Mouse (Mus musculus) thymus, postnatal 4 days (tissue): ENCODE measurements at regions not wholly inside any gene's neighbourhood (a gene's known extent, or its start where the extent isn't known, plus 50 kb on each side); places are given as distances from the start of the nearest gene placed in this dataset.

Source experiments
- DNase-seq: peaks from one replicate; pipeline ENCODE4 v3.0.0; 2021

GRCm38 (mm10) chr3:131801551-131801950, 237.0 kb downstream of the Papss1 start:
- no peak for DNase-seq

- no peak for DNase-seq
These were observed 238.3 kb downstream of the Papss1 start for GRCm38 (mm10) chr3:131802841-131803240.

DNA sequence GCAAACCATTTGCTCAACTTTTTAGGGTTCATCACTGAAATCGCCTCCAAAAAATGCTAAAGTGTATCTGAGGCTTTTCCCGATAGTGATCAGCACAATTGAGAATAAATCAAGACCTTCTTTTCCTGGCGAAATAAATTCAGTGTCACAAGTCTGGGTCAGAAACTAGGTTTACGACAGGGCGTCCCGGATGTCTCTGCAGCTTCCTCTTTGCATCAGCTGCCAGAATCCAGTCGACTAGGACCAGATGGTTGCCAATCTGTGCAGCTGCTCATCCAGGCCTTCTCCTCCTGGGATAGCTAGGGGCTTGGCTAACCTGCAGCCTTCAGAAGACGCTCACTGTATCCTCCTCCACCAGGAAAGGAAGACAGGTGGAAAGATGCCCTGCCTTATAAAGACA, 243.6 kb downstream of the Papss1 start:
- DNase-seq = no peak

DNA sequence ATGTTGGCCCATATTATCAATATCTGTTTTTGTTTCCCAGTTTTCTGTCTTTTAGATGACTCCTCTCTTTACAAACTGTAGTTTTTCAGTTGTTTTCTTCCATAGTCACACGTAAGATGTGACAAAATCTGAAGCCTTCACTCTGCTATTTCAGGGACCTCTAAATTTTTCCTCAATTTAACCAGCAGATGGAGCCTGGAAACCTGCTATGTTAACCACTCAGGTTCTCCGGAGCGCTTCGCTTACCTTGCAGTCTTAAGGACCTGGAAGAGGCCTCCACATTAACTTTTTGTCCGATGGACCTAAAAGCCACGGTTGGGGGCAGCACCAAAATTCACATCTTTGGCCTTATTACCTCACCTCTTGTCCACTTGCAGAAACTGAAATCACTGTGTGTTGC, 248.4 kb downstream of the Papss1 start:
- no peak for DNase-seq

GRCm38 (mm10) chr3:131818806-131819205, 254.2 kb downstream of the Papss1 start:
- DNase-seq = no peak

DNA sequence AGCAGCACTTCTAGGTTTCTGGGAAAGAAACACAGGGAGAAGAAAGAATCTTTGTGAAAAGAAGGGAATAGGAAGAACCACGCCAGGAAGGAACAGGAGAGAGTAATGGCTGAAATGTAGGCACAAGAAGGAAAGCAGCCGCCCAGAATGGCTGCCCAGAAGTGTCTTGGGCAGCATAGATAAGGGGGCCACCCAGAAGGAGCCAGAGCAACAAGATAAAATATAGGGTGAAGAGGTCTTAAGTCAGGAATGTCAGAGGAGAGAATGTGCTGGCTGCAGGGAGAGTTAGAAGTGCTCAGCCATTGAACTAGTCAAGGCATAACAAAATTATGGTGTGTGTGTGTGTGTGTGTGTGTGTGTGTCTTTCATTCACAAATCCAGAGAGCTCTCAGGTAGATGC, 227.7 kb upstream of the Dkk2 start:
- DNase-seq = no peak

DNA sequence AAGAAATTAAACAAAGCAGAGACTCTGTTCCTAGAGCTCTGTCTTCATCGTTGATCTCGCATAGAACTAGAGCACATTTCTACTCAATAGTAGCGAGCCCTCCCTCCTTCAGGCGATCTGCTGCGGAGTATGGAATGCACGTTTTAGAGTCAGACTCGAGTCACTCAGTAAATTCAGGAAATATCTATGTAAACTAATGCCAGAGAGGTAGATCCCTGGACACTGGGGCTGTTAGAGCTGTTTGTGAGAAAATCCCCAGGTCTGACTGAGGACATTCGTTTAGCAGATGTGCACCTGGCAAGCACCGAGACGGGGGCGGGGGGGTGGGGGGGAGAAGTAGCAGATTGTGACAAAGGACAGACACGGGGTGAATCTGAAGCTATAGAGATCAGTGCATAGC, 226.0 kb upstream of the Dkk2 start:
- DNase-seq = no peak

DNA sequence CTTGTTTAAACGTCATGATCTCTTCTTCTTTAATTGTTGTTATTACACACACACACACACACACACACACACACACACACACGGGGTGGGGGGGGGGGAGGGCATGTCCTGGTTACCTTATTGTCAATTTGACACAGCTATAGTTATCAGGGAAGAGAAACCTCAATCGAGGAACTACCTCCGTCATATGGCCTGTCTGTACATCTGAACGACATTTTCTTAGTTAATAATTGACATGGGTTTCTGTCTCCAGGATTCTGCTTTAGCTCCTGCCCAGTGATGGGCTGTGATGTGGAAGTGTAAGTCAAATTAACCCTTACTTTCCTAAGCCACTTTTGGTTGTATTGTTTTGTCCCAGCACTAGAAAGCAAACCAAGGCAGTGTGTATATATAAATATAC, 220.0 kb upstream of the Dkk2 start:
- DNase-seq = no peak

- no peak for DNase-seq
These were observed 217.8 kb upstream of the Dkk2 start for GRCm38 (mm10) chr3:131867266-131867665.

DNA sequence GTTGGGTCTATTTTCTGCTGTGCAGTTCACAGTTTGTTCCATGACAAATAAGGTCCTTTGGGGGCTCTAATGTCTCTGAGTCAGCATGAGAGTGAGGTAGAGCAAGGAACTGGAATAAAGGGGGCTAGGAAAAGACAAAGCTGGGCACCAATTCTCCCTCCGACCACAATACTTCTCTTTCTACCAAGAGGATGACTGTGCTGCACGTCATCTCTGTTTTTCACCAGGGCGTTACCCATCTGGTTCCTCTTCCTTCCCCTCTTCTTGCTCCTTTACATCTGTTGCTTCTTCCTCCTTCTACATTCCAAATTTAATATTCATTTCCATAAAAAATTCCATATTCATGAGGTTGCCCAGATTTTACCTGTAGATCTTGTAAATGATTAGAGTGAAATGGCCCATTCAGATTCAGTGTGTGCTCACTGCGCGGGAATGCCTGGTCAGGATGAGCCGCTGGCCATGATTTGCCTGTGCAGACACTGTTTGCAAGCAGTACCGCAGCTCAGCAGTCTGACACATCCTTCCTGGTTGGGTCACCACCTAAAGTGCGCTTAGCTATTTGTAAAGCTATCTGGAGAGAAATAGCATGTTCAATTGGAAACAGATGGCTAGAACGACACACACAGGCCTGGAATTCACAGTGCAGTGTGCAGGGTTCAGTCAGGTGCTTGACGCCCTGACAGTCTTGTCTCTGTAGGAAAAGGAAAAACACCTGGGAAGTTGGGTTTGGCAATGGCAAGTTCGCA, 216.7 kb upstream of the Dkk2 start:
- no peak for DNase-seq

DNA sequence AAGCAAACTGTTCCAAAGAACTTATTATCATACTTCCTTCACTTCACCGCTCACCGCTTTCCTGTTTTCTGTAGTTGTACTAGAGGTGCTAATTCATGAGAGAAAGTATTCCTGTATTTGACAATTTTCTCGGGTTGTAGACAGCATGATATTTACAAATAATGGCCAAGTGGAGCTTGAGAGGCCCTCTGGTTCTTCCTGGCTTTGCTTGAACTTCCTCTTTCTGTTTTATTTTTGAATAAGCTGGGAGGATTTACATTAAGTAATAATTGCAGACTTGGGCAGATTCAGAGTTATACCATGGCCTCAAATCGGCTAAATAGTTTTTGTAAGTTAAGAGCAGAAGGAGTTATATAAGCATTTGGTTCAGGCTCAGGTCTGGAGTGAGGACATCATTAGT, 215.8 kb upstream of the Dkk2 start:
- no peak for DNase-seq

- DNase-seq = no peak
These were observed 202.4 kb upstream of the Dkk2 start for GRCm38 (mm10) chr3:131882667-131883066.

DNA sequence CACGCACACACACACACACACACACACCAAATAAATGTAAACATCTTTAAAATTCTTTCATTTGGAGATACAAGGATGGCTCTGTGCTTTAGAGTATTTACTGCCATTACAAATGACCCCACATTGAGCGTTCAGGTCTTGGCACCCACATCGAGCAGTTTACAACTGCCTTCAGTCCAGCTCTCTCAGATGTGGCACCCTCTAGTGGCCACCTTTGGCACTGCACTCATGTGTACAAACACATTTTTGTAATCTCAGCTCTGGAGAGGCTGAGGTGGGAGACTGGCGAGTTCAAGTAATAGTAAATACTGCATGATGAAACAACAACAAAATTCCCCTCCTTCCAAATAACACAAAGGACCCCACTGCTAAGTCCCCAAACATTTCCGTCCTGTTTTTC, 198.6 kb upstream of the Dkk2 start:
- DNase-seq = peak; percentile 61

GRCm38 (mm10) chr3:131886984-131887383, 198.1 kb upstream of the Dkk2 start:
- no peak for DNase-seq

DNA sequence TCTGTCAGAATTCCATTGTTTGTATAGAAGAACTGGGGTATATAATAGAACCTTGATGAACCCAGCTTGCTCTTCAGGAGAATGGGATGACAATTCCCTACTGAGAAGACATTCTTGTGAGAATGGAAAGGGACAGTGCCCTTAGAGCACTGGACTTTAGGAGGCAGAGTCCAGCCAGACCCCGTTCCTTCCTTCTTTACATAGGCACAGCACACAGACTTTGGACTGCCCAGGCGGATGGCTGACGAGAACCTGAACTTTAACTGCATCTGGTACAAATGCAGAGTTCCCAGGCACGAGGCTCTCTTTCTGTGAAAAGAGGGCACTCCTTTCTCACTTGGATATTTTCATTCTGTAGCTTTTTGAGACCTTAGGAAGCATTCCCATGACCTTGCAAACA, 197.4 kb upstream of the Dkk2 start:
- no peak for DNase-seq

- no peak for DNase-seq
These were observed 193.2 kb upstream of the Dkk2 start for GRCm38 (mm10) chr3:131891941-131892340.

GRCm38 (mm10) chr3:131893061-131893804, 191.9 kb upstream of the Dkk2 start:
- DNase-seq = no peak

- no peak for DNase-seq
These were observed 190.0 kb upstream of the Dkk2 start for GRCm38 (mm10) chr3:131895057-131895456.

- DNase-seq = no peak
These were observed 171.6 kb upstream of the Dkk2 start for GRCm38 (mm10) chr3:131913534-131913933.

GRCm38 (mm10) chr3:131914372-131914771, 170.7 kb upstream of the Dkk2 start:
- no peak for DNase-seq

DNA sequence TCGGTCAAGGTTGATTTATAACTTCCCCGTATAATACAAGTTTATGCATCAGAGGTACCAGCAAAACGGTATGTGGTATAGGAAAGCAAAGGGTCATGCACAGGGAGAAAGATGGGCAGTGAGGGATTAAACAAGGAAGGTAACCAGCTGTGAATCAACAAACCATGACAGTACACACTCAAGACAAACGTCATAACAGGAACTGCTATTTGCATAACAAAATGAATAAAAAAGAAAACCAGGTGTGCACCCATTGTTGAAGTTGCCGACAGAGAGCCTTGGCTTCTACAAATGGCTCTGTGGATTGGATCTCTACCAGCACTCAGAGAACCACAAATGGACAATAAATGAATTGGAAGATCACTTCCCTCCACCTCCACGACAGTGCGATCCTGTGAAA, 170.1 kb upstream of the Dkk2 start:
- no peak for DNase-seq

GRCm38 (mm10) chr3:131917734-131918534, 167.2 kb upstream of the Dkk2 start:
- no peak for DNase-seq

DNA sequence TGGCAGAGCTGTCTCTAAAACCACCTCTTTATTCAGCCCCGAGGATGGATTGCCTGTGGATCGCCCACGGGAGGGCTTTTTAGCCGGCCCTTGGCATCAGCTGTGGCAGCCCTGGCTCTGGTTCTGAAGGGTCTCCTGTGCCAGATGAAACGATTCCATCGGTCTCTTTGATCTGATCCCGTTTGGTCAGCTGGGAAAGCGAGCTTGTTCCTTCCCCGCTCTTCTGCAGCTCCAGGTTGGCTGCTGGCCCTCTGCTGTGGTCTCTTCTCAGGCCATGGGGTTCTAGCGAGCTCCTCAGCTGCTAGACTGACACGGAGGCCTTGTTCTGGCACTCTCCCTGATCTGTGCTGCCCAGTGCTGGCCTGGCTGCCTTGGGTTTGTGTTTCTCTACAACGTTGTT, 165.6 kb upstream of the Dkk2 start:
- no peak for DNase-seq

DNA sequence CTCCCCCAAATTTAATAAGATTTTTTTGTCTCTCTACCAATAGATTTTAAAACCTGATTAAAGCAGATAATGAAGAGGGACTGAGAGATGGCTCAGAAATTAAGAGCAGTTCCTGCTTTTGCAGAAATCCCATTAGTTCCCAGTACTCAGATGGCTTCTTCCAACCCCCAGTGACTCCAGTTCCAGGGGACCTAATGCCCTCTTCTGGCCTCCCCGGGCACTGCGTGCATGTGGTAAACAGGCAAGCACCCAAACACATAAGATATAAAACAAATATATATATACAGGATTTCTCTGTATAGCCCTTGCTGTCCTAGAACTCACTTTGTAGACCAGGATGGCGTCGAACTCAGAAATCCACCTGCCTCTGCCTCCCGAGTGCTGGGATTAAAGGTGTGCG, 163.9 kb upstream of the Dkk2 start:
- peak; percentile 9 for DNase-seq
